Mouse (Mus musculus) urinary bladder, adult 18-20 months (tissue): Measurements from ENCODE around the gene Mrpl24.

Source experiments
- DNase-seq, 2 experiments: peaks; one replicate each; pipeline ENCODE4 v3.0.0; 2022; ENCODE audit warnings: low spot score in 2 of 2, mixed read lengths in 2 of 2

The Mrpl24 gene

GRCm38 (mm10) chr3:87910573-87911141 lies 8.6 kb upstream of the Mrpl24 start:
- DNase-seq = peak; percentile 76 to 85

DNA sequence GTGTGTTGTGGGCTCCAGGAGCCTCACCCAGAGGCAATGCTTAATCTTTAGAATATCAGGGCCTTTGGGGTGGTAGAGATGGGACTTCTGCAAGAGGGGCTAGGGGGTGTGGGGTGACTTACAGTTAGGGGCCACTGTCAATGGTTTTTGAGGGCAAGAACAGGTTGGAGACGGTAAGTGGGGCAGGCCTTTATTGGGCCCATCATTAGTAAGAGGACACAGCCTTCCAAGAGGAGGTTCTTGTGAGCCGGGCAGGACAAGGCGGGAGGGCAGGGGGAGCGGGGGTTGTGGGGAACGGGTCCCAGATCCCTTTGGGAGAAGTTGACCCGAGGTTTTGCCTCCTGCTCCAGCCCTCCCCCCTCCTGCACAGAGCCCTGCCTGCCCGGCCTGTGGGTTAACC lies 5.8 kb upstream of the Mrpl24 start:
- DNase-seq = no peak

- DNase-seq = no peak
Observed at GRCm38 (mm10) chr3:87913891-87914290, 5.4 kb upstream of the Mrpl24 start.

DNA sequence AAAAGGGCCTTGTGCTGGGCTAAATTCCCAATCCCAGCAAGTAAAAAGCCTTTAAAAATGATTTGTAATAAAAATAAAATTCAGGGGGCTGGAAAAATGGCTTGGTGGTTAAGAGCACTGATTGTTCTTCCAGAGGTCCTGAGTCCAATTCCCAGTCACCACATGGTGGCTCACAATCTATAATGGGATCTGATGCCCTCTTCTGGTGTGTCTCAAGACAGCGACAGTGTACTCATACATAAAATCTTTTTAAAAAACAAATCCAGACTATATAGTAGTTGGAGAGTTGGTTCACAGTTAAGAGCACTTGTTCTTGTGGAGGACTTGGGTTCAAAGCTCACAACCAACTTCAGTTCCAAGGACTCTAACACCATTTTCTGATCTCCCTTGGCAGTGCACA lies 2.3 kb upstream of the Mrpl24 start:
- no peak for DNase-seq

DNA sequence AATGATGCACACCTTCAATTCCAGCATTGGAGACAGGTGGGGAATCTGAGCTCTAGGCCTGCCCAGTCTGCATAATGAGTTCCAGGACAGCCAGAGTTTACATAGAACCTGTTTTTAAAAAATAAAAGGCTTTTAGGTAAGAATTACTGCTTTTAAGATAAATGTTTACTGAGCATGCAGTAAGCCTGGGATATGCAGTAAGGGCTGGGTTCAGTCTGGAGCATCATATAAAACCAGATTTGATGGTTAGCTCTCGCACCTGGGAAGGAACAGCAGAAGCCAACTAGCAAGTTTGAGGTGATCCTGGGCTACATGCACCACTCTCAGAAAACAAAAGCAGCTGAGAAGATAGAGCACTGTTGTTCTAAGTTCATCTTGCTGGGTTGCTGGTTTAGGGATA lies 755 bp upstream of the Mrpl24 start:
- no peak for DNase-seq

GRCm38 (mm10) chr3:87920270-87920943 lies 1.1 kb downstream of the Mrpl24 start:
- no peak for DNase-seq

- DNase-seq = no peak
Observed at GRCm38 (mm10) chr3:87924996-87925395, 5.7 kb downstream of the Mrpl24 start.

GRCm38 (mm10) chr3:87927452-87927851 lies 8.1 kb downstream of the Mrpl24 start:
- DNase-seq = no peak

DNA sequence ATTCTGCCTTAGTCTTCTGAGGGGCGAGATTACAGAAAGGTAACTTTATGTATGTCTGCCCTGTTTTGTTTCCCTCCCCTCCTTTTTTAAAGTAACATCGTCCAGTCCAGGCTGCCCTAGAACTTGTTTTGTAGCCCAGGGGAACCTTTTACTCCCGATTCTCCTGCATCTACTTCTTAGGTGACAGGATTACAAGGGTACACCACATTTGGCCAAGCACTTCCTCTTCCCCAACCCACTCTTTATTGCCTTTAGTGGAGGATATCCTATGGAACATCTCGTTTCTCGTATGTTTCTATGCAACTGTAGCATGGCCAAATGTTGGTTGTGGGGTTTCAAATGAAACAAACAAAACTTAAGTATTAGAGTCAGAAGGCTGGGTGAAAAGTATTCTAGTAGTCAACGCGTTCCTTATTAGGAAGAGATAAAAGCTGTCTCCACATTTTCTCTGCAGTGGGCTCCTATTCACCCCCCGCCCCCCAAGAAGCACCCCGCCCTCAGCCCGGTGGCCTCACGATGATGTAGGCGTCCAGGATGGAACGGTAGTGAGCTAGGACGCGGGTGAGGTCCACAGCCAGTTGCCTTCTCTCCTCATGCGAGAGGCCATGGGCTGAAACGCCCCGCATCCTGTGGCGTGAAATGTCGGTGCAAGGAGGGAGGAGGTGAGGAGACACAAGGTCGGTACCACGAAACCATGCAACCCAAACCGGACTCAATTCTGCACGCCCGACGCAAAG lies 10.2 kb downstream of the Mrpl24 start:
- DNase-seq = no peak

DNA sequence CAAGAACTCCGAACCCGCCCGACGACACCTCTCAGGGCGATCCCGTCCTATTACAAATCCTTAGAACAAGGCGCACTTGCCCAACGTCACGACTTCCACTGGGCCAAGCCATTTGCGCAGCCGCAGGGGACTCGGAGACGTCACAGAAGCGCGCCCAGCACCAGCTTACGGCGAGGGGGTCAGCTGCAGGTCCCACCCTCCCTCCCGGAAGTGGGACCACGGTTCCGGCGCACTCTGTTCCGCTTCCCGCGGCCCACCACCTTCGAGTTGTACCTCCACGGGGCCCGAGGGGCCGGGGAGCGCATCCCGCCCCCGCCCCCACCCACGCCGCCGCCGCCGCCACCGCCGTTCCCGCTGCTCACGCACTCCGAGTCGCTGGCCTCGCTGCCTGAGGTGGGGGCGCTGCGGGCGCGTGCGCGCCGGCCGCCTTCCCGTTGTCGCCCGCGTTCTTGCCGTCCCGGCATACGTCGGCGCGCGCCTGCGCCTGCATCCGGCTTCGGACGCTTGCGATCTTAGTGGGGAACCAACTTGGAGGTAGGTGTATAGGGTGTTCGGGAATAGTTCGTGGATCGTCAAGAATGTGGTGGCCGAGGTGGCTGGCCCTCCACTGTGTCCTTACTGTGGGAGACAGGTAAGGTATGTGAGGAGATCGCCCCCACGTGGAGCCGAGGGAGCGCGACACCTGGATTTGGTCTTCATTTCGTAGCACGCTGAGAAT lies 10.9 kb downstream of the Mrpl24 start, which contains the start of the genes Isg20l2 and Rrnad1:
TSS of gene Isg20l2 (plus strand) at position 237 of the 718 bp plus-strand sequence.
TSS of gene Rrnad1 (minus strand) at position 640 of the 718 bp plus-strand sequence.
- peak; percentile 91 to 96 for DNase-seq

GRCm38 (mm10) chr3:87934026-87934425 lies 14.7 kb downstream of the Mrpl24 start:
- no peak for DNase-seq

- DNase-seq = no peak
Observed at GRCm38 (mm10) chr3:87934501-87934900, 15.2 kb downstream of the Mrpl24 start.

- no peak for DNase-seq
Observed at GRCm38 (mm10) chr3:87935201-87935600, 15.9 kb downstream of the Mrpl24 start.

DNA sequence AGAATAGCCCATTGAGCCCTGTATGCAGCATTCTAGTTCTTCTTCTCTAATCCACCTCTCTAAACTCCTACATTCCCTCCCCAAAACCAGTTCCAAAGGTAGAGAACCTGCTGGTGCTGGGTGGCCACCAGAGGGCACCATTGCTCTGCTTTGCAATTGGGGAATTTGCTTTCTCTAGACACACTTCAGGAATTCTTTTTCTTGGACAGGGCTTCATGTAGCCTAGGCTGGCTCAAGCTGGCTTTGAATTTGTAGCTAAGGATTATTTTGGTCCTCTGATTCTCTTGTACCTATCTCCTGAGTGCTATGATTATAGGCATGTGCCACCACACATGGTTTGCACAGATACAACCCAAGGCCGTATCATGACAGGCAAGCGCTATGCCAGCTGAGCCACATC lies 16.5 kb downstream of the Mrpl24 start:
- DNase-seq = peak; percentile 65 to 68

- no peak for DNase-seq
Observed at GRCm38 (mm10) chr3:87940611-87941010, 21.3 kb downstream of the Mrpl24 start.

DNA sequence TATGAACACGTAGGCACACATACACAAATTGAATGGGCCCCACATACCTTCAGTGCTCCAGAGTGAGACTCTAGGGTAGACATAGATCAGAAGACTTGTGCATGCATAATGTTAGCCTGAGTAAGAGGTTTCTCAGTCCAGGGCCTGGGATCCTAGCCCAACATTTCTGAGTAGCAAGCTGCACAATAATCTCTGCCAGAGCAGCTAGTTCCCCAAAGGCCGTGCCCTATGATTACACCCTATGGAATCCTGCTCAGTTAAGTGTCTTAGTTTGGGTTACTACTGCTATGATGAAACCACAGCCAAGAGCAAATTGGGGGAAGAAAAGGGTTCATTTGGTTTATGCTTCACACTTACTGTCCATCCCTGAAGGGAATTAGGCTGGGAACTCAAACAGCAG lies 23.2 kb downstream of the Mrpl24 start:
- DNase-seq = no peak

DNA sequence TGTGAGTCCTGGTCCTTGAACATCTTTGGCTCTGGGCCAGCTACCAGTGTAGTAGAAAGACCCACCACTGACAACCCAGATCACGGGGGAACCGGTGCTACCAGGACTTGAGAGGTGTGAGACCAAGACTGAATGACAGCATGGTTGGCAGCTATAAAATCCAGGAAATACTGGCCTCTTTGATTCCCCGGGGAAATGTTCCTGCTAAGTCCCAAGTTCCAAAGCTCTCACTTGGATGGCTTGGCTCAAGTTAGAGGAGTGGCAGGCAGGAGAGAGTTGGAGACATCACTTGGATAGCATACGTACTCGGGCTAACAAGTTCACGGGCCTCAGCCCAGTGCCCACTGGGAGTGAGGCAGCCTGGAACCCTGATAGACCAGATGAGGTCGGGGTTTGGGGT lies 24.3 kb downstream of the Mrpl24 start:
- no peak for DNase-seq

- peak in 1 of 2 experiments; percentile 29 for DNase-seq
Observed at GRCm38 (mm10) chr3:87944838-87945600, 25.7 kb downstream of the Mrpl24 start.

DNA sequence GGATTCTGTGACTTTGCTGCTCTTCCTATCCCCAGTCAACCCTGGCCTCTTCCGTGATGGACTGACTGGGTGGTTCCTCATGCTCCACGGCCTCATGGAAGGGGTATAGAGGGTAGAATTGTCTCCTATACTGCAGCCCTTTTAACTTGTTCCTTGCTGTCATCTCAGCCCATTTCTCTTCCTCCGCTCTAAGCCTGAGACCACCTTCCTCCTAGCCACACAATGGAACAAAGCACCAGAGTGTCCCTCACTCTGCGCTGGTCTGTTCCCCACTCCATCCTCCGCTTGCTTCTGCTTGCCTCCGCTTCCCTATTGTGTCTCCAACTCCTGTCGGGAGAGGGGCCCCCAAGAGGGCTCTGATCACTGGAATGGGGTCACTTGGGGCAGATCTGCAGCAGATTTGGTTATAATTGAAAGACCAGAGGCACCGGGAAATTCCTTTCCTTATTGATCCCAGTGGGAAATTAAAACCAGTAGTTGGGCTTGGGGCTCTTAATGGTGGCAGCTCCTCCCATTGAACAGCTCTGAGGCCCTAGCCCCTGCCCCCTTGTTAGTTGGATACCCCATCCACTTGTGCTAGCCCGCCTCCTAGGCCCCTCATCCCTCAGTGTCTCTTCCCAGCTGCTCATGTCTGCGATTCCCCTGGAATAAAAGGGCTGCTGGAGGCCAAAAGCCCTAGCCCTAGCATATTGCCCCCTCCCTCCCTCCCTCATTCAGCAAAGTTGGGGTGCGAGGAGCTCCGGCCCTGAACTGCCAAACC lies 26.7 kb downstream of the Mrpl24 start:
- no peak for DNase-seq

GRCm38 (mm10) chr3:87946541-87946860 lies 27.2 kb downstream of the Mrpl24 start:
- DNase-seq = no peak
